Mouse (Mus musculus) lung, embryonic 15.5 days (tissue): ENCODE measurements around the gene Mblac2. TPM values are rescaled to one million over a fixed set of nuclear protein-coding genes. Genes with fewer than 3 reads are reported as not detected.

Experiments used
- ATAC-seq: fragments of 200-750 bp; cut with Nextera tagmentation; 2 replicates; pipeline ENCODE4 v1.8.0; 2017; ENCODE audit warnings: moderate number of reproducible peaks, borderline replicate concordance; ENCODE audit not compliant: low FRiP score, low TSS enrichment; ENCODE audit errors: extremely low read depth
- H3K27ac ChIP-seq: fragments of 300-500 bp; sonication (generic); 2 replicates; pipeline ENCODE4 v1.5.1; 2015; ENCODE audit warnings: moderate library complexity, mild to moderate bottlenecking, inconsistent platforms
- H3K27me3 ChIP-seq: fragments of 300-500 bp; sonication (generic); 2 replicates; pipeline ENCODE4 v1.6.1; 2015; ENCODE audit warnings: inconsistent platforms
- H3K36me3 ChIP-seq: fragments of 300-500 bp; sonication (generic); 2 replicates; pipeline ENCODE4 v1.6.1; 2015; ENCODE audit warnings: inconsistent platforms
- H3K4me1 ChIP-seq: fragments of 300-500 bp; sonication (generic); 2 replicates; pipeline ENCODE4 v1.6.1; 2015; ENCODE audit warnings: inconsistent platforms
- H3K4me2 ChIP-seq: fragments of 300-500 bp; sonication (generic); 2 replicates; pipeline ENCODE4 v1.6.1; 2015; ENCODE audit warnings: inconsistent platforms, mild to moderate bottlenecking, moderate library complexity
- H3K4me3 ChIP-seq: fragments of 300-500 bp; sonication (generic); 2 replicates; pipeline ENCODE4 v1.5.1; 2015; ENCODE audit warnings: mild to moderate bottlenecking, inconsistent platforms
- H3K9ac ChIP-seq: fragments of 300-500 bp; sonication (generic); 2 replicates; pipeline ENCODE4 v1.6.1; 2015; ENCODE audit warnings: inconsistent platforms
- H3K9me3 ChIP-seq: fragments of 300-500 bp; sonication (generic); 2 replicates; pipeline ENCODE4 v1.6.1; 2016; ENCODE audit warnings: inconsistent platforms
- WGBS: fragments of 180-500 bp; shearing (Covaris S2); methylation state at CpG from one replicate; pipeline ENCODE4 v1.1.7; 2015; 5-methylcytosine and 5-hydroxymethylcytosine counted together
- polyA plus RNA-seq: library from polyadenylated mRNA; unstranded; fragments of >200 nt; fragmentation: Nextera tagmentation; extraction: Ambion mirVana; gene quantifications from 2 replicates; pipeline ENCODE4 v1.2.1, GENCODE M21; 2015

Mblac2 gene
- 4.8 and 6.3 TPM in 2 replicates for polyA plus RNA-seq

DNA sequence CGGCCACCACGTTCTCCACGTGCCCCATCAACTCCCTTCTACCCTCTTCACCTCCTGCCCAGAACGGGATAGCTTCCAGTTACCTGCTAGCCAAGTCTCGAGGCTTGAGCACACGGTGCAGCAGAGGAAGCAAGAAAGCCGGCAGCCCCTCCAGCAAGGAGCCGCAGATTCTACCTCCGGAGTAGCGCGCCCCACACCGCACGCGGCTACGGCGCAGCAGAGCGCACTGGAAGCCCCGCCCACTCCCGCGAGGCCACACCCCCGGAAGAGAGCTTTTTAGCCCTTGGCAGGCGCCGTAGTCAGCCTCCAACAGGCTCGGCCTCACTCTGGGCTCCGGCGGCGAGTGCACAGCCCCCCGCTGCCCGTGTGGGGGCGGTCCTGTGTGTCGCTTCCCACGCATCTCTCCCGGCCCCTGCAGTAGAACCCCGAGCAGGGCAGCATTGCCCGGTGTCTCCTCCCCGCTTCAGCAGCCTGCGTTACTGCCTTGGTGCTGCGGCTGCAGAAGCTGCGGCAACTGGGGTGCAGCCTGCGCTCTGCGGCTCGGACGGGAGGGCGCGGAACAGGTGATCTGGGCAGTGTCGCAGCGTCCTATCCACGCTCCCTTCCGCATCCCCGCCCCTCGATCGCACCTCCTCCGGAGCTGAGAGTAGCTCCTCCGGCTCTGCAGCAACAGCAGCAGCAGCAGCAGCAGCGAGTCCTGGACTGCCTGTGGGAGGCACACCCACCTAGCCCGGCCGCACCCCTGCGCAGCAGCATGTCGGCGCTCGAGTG is at the start of gene Mblac2, which contains the start of gene Polr3g:
Gene Mblac2 (plus strand): TSS at position 567 of the 771 bp plus-strand sequence.
Gene Polr3g (minus strand): TSS at position 239 of the 771 bp plus-strand sequence.
- H3K9ac ChIP-seq, result peak within 1 kb of the TSS; percentile 66
- no peaks in the 10 kb centered on the region for H3K27me3 ChIP-seq
- H3K4me2 ChIP-seq, result peak within 1 kb of the TSS; percentile 99
- peak; percentile 98 for ATAC-seq
- peak within 1 kb of the TSS; percentile 97 for H3K4me3 ChIP-seq
- H3K36me3 ChIP-seq, result no peaks in the 10 kb centered on the region
- no peaks in the 10 kb centered on the region for H3K9me3 ChIP-seq
- H3K4me1 ChIP-seq, result peaks cover 13% of the 10 kb centered on the region
- WGBS, result under 1% methylated on average over 61 of the region's 61 CpGs
- peak within 1 kb of the TSS; percentile 94 for H3K27ac ChIP-seq

GRCm38 (mm10) chr13:81663566-81664330 is 47.4 kb upstream of the Mblac2 start:
- no peak for ATAC-seq
- Histone ChIP-seq H3K4me2 (no peak overlapping the region), H3K36me3 (peaks cover 36% of the 10 kb centered on the region), H3K4me3 (no peak overlapping the region), H3K4me1 (peaks cover 11% of the 10 kb centered on the region), H3K27me3 (no peaks in the 10 kb centered on the region), H3K9me3 (no peaks in the 10 kb centered on the region), H3K9ac (no peak overlapping the region), H3K27ac (no peak overlapping the region)
- WGBS, result 69% methylated on average over 12 of the region's 12 CpGs

GRCm38 (mm10) chr13:81664331-81664698 is 46.8 kb upstream of the Mblac2 start:
- no peak overlapping the region for H3K9ac ChIP-seq
- ATAC-seq, result no peak
- H3K4me3 ChIP-seq, result no peak overlapping the region
- H3K36me3 ChIP-seq, result peaks cover 41% of the 10 kb centered on the region
- H3K27me3 ChIP-seq, result no peaks in the 10 kb centered on the region
- no peaks in the 10 kb centered on the region for H3K9me3 ChIP-seq
- 84% methylated on average over 5 of the region's 5 CpGs for WGBS
- H3K27ac ChIP-seq, result no peak overlapping the region
- H3K4me1 ChIP-seq, result 0 out of 2 replicates have a peak, but pooled peaks cover 7% of the 10 kb centered on the region
- H3K4me2 ChIP-seq, result no peak overlapping the region

GRCm38 (mm10) chr13:81667713-81668112 is 43.4 kb upstream of the Mblac2 start:
- no peak overlapping the region for H3K4me2 ChIP-seq
- 0 out of 2 replicates have a peak, but pooled peaks cover 2% of the 10 kb centered on the region for H3K4me1 ChIP-seq
- H3K4me3 ChIP-seq, result no peak overlapping the region
- peaks cover 51% of the 10 kb centered on the region for H3K36me3 ChIP-seq
- ATAC-seq, result no peak
- no peak overlapping the region for H3K27ac ChIP-seq
- no peaks in the 10 kb centered on the region for H3K27me3 ChIP-seq
- H3K9me3 ChIP-seq, result no peaks in the 10 kb centered on the region
- 88% methylated on average over 5 of the region's 5 CpGs for WGBS
- no peak overlapping the region for H3K9ac ChIP-seq

GRCm38 (mm10) chr13:81675333-81675732 is 35.8 kb upstream of the Mblac2 start:
- Histone ChIP-seq H3K27me3 (no peaks in the 10 kb centered on the region), H3K4me3 (no peak overlapping the region), H3K4me2 (no peak overlapping the region), H3K36me3 (peaks cover 25% of the 10 kb centered on the region), H3K9me3 (no peaks in the 10 kb centered on the region), H3K4me1 (no peaks in the 10 kb centered on the region), H3K27ac (no peak overlapping the region), H3K9ac (no peak overlapping the region)
- no peak for ATAC-seq
- WGBS, result 68% methylated on average over 8 of the region's 8 CpGs

DNA sequence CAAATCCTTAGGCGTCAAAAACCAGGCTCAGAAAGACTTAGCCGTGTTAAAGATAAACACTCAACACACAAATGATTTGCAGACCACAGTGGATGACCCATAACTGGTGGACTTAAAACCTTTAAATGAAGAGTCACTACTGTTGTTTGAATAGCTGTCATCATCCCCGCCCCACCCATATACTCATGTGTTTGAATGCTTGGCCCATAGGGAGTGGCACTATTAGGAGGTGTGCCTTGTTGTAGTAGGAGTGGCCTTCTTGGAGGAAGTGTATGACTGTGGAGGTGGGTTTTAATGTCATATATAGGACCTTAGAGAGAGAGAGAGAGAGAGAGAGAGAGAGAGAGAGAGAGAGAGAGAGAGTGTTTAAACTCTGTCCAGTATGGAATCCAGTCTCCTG is 28.0 kb upstream of the Mblac2 start:
- no peak for ATAC-seq
- Histone ChIP-seq H3K27me3 (no peaks in the 10 kb centered on the region), H3K4me1 (no peaks in the 10 kb centered on the region), H3K9ac (no peak overlapping the region), H3K4me3 (no peak overlapping the region), H3K4me2 (no peak overlapping the region), H3K27ac (no peak overlapping the region), H3K9me3 (no peaks in the 10 kb centered on the region), H3K36me3 (no peaks in the 10 kb centered on the region)
- 77% methylated on average over 3 of the region's 3 CpGs for WGBS

- H3K9ac ChIP-seq, result no peak overlapping the region
These were observed 26.9 kb upstream of the Mblac2 start for GRCm38 (mm10) chr13:81684258-81684657.

GRCm38 (mm10) chr13:81684884-81685283 is 26.3 kb upstream of the Mblac2 start:
- Histone ChIP-seq H3K4me2 (no peak overlapping the region), H3K9ac (no peak overlapping the region), H3K9me3 (no peaks in the 10 kb centered on the region), H3K27me3 (no peaks in the 10 kb centered on the region), H3K27ac (no peak overlapping the region), H3K4me3 (no peak overlapping the region), H3K4me1 (no peaks in the 10 kb centered on the region), H3K36me3 (0 out of 2 replicates have a peak, but pooled peaks cover 5% of the 10 kb centered on the region)
- 89% methylated on average over 3 of the region's 3 CpGs for WGBS
- no peak for ATAC-seq

More at GRCm38 (mm10) chr13:81684258-81684657, 26.9 kb upstream of the Mblac2 start:
- no peaks in the 10 kb centered on the region for H3K4me1 ChIP-seq
- no peak overlapping the region for H3K4me2 ChIP-seq
- H3K36me3 ChIP-seq, result 0 out of 2 replicates have a peak, but pooled peaks cover 2% of the 10 kb centered on the region
- no peaks in the 10 kb centered on the region for H3K27me3 ChIP-seq
- WGBS, result 69% methylated on average over 5 of the region's 5 CpGs
- no peak overlapping the region for H3K4me3 ChIP-seq
- ATAC-seq, result no peak
- no peak overlapping the region for H3K27ac ChIP-seq
- H3K9me3 ChIP-seq, result no peaks in the 10 kb centered on the region

GRCm38 (mm10) chr13:81689587-81689986 is 21.6 kb upstream of the Mblac2 start:
- H3K9me3 ChIP-seq, result no peaks in the 10 kb centered on the region
- no peaks in the 10 kb centered on the region for H3K27me3 ChIP-seq
- H3K4me3 ChIP-seq, result no peak overlapping the region
- no peak for ATAC-seq
- H3K27ac ChIP-seq, result no peak overlapping the region
- 88% methylated on average over 3 of the region's 3 CpGs for WGBS
- no peaks in the 10 kb centered on the region for H3K4me1 ChIP-seq
- H3K36me3 ChIP-seq, result 0 out of 2 replicates have a peak, but pooled peaks cover 5% of the 10 kb centered on the region
- H3K9ac ChIP-seq, result no peak overlapping the region
- H3K4me2 ChIP-seq, result no peak overlapping the region

DNA sequence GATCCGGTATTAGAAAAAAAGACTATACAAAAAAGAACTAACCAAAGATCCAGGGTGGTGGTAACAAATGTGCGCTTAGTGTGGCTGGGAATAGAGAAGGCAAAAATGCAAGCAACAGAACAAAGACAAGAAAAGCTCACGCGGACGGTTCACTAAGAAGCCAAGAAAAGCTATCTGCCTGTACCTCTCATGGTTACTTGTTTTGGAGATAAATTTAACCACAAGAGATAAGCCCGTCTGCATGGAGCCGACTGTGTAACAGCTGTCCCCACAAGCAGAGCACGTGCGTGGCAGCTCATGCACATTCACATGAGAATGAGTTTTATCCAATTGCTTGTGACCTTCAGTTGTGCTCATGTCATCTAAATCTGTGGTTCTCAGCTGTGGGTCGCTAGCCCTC is 20.7 kb upstream of the Mblac2 start:
- Histone ChIP-seq H3K27ac (no peak overlapping the region), H3K9me3 (no peaks in the 10 kb centered on the region), H3K27me3 (no peaks in the 10 kb centered on the region), H3K9ac (no peak overlapping the region), H3K4me3 (no peak overlapping the region), H3K36me3 (0 out of 2 replicates have a peak, but pooled peaks cover 5% of the 10 kb centered on the region), H3K4me1 (no peaks in the 10 kb centered on the region), H3K4me2 (no peak overlapping the region)
- ATAC-seq, result no peak
- 57% methylated on average over 10 of the region's 10 CpGs for WGBS

GRCm38 (mm10) chr13:81691606-81692005 is 19.5 kb upstream of the Mblac2 start:
- H3K9me3 ChIP-seq, result no peaks in the 10 kb centered on the region
- 67% methylated on average over 9 of the region's 9 CpGs for WGBS
- H3K9ac ChIP-seq, result no peak overlapping the region
- no peak overlapping the region for H3K27ac ChIP-seq
- H3K4me3 ChIP-seq, result no peak overlapping the region
- H3K4me2 ChIP-seq, result no peak overlapping the region
- 0 out of 2 replicates have a peak, but pooled peaks cover 5% of the 10 kb centered on the region for H3K36me3 ChIP-seq
- no peaks in the 10 kb centered on the region for H3K4me1 ChIP-seq
- no peak; the same call in 1 of the 2 replicates for ATAC-seq
- H3K27me3 ChIP-seq, result no peaks in the 10 kb centered on the region

GRCm38 (mm10) chr13:81694446-81694845 is 16.7 kb upstream of the Mblac2 start:
- Histone ChIP-seq H3K4me1 (no peaks in the 10 kb centered on the region), H3K4me3 (no peak overlapping the region), H3K4me2 (no peak overlapping the region), H3K9me3 (no peaks in the 10 kb centered on the region), H3K36me3 (0 out of 2 replicates have a peak, but pooled peaks cover 2% of the 10 kb centered on the region), H3K27me3 (no peaks in the 10 kb centered on the region), H3K9ac (no peak overlapping the region), H3K27ac (no peak overlapping the region)
- ATAC-seq, result no peak
- 95% methylated on average over 12 of the region's 12 CpGs for WGBS
